Mouse (Mus musculus) frontal cortex, postnatal 36 days (tissue): ENCODE data around the gene Olfr1152.

Experiments
- DNase-seq, 2 experiments: peaks; one replicate each; pipeline ENCODE4 v3.0.0; 2022; ENCODE audit warnings: low spot score in 2 of 2

The Olfr1152 gene

DNA sequence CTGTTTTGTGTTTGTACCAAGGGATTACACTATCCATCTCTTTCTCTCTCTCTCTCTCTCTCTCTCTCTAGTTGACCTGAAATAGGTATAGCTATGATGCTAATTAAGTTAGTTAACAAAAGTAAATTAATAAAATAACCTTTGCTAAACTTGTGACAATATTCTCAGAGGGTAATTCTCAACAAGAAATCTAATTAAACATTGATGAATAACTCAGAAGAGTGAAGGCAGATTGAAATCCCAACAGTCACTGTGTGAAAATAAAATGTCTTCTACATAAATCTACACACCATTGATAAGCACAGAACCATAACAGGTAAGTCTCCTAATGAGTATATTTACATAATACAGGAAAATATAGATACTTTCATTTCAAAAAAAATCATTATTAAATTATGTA is at the start of gene Olfr1152:
Gene Olfr1152 (plus strand): TSS at position 301 of the 400 bp plus-strand sequence.
- DNase-seq: no peak

DNA sequence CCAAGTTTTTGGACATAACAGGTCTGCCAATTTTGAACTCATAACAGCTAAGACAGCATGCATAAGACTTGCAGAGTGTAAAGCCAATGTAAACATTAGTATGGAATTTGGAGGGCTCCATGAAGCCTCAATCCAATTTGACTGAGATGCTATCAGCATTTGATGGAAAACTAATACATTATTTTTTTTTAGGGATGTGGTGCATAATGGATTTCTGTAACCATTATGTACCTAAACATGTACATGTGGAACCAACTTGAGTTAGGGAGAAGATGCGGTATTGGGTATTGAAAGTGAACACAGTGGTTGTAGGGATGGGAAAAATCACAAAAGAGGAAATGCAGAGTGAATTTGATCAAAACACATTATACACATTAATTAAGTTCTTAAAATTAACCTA is 36.1 kb upstream of the Olfr1152 start, which contains the start of gene Olfr1148:
Gene Olfr1148 (plus strand): TSS at position 301 of the 400 bp plus-strand sequence.
- no peak for DNase-seq

DNA sequence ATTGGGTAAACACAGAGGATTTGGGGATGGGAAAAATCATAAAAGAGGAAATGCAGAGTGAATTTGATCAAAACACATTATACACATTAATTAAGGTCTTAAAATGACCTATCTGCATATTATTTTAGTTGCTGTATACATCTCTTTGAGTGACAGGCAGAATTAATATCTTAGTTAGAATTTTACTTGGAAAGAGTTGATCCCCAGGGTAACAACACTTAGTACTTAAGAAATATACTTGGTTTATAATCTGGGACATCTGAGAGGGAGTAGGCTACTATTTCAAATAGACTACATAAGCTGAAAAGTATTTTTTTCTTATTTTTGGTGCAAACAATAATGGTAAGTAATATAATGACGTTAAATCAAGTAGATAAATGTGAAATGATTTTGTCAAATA is 22.6 kb upstream of the Olfr1152 start, which contains the start of gene Olfr1150-ps1:
Gene Olfr1150-ps1 (plus strand): TSS at position 301 of the 400 bp plus-strand sequence.
- DNase-seq: no peak

DNA sequence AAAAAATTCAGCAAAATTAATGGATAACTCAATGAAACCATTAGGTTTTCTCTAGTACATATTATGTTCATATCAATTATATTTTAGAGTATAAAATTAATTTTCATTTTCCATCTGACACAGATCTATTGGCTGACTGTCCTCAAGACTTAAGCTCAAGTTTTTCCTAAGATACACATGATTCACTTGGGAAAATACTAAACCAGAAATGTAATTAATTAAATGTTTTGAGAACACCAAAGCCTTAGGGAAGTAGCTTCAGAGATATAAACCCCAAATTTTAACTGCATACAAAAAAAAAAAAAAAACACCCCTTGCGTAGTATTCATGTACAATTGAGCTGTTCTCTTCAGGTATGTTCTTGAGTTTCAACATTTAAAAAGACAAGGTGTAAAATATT is 10.7 kb upstream of the Olfr1152 start, which contains the start of gene Olfr1151:
Gene Olfr1151 (plus strand): TSS at position 301 of the 400 bp plus-strand sequence.
- no peak for DNase-seq

DNA sequence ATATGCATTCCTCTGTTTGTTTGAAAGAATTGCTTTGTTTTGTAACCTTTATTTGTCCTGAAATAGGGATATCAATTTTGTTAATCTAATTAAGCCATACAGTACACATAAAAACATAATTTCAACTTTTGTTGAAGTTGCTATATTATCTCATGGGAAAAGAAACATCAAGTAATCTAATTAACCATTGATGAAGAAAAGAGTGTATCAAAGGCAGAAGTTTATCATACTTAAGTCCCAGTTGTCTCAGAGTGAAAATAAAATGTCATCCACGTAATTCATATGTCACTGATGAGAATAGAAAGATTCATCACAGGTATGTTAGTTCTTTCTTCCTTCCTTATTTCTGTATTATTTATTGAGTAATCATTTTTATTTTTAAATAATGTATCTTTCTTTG is 28.4 kb downstream of the Olfr1152 start, which contains the start of gene Olfr1153:
Gene Olfr1153 (plus strand): TSS at position 301 of the 400 bp plus-strand sequence.
- DNase-seq: no peak

DNA sequence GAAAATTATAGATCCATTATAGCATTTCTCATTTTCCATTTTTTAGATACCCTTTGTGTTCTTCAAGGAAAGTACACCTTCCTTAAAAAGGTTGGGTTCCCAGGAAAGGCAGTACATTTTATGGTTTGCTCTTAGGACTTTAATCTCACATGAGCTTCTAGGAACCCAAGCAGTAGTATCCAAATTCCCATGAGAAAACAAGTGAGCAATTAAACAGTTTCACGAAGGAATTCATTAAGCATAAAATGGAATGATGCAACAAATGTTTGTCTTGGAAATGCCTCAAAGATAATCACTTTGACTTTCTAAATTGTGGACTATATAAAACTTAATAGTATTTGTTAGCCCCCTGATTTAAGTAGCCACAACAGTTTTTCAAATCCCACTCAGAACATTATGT is 38.8 kb downstream of the Olfr1152 start, which contains the start of gene Olfr1154:
Gene Olfr1154 (minus strand): TSS at position 101 of the 400 bp plus-strand sequence.
- DNase-seq: no peak
